Mouse (Mus musculus) embryonic facial prominence, embryonic 11.5 days (tissue): ENCODE data around the gene Arhgap44. TPM values are rescaled to one million over a fixed set of nuclear protein-coding genes. Genes with fewer than 3 reads are reported as not detected.

Experiments used
- ATAC-seq: fragments of 200-750 bp; cut with Nextera tagmentation; replicated peaks from 2 replicates; pipeline ENCODE4 v1.8.0; 2017; ENCODE audit warnings: low read depth; ENCODE audit not compliant: insufficient number of reproducible peaks, low FRiP score, low TSS enrichment
- DNase-seq: peaks from one replicate; pipeline ENCODE4 v3.0.0-alpha.2; 2015; ENCODE audit warnings: low spot score
- H3K27ac ChIP-seq: fragments of 300-500 bp; sonication (generic); replicated peaks from 2 replicates; pipeline ENCODE4 v1.5.1; 2014; ENCODE audit warnings: mild to moderate bottlenecking, low read depth, low read length, control low read depth
- H3K27me3 ChIP-seq: fragments of 300-500 bp; sonication (generic); 2 replicates; pipeline ENCODE4 v1.6.1; 2014; ENCODE audit warnings: mild to moderate bottlenecking, low read length, moderate library complexity, mixed read lengths; ENCODE audit not compliant: control insufficient read depth, insufficient read depth
- H3K36me3 ChIP-seq: fragments of 300-500 bp; sonication (generic); replicated peaks from 2 replicates; pipeline ENCODE4 v1.6.1; 2014; ENCODE audit warnings: low read depth, mild to moderate bottlenecking, low read length, moderate library complexity, mixed read lengths; ENCODE audit not compliant: control insufficient read depth, insufficient read depth
- H3K4me1 ChIP-seq: fragments of 300-500 bp; sonication (generic); 2 replicates; pipeline ENCODE4 v1.6.1; 2014; ENCODE audit warnings: low read length, mixed read lengths; ENCODE audit not compliant: control insufficient read depth, insufficient read depth
- H3K4me2 ChIP-seq: fragments of 300-500 bp; sonication (generic); 2 replicates; pipeline ENCODE4 v1.6.1; 2014; ENCODE audit warnings: low read depth, mild to moderate bottlenecking, control low read depth, low read length, moderate library complexity
- H3K4me3 ChIP-seq: fragments of 300-500 bp; sonication (generic); 2 replicates; pipeline ENCODE4 v1.5.1; 2014; ENCODE audit warnings: low read depth, low read length, control low read depth
- H3K9ac ChIP-seq: fragments of 300-500 bp; sonication (generic); replicated peaks from 2 replicates; pipeline ENCODE4 v1.6.1; 2014; ENCODE audit warnings: mild to moderate bottlenecking, control low read depth, low read length
- H3K9me3 ChIP-seq: fragments of 300-500 bp; sonication (generic); replicated peaks from 2 replicates; pipeline ENCODE4 v1.6.1; 2016; ENCODE audit warnings: mild to moderate bottlenecking, low read length, inconsistent platforms, mixed read lengths; ENCODE audit not compliant: control insufficient read depth
- WGBS: fragments of 180-500 bp; shearing (Covaris S2); extraction: QIAGEN DNeasy Blood & Tissue Kit; methylation state at CpG from one replicate; pipeline ENCODE4 v1.1.7; 2014; 5-methylcytosine and 5-hydroxymethylcytosine counted together
- polyA plus RNA-seq: library from polyadenylated mRNA; unstranded; fragments of >200 nt; fragmentation: Nextera tagmentation; extraction: Ambion mirVana; gene quantifications from 2 replicates; pipeline ENCODE4 v1.2.1, GENCODE M21; 2014

Arhgap44 gene
- polyA plus RNA-seq, 1 experiment from 2014 or later = 3.3 TPM

GRCm38 (mm10) chr11:65111651-65112050 lies 51.1 kb downstream of the Arhgap44 start:
- H3K36me3 ChIP-seq = no peaks in the 10 kb centered on the region
- ATAC-seq (no peak), DNase-seq (no peak)
- 61% methylated on average over 5 of the region's 5 CpGs for WGBS
- H3K4me3 ChIP-seq = no peak overlapping the region
- H3K4me1 ChIP-seq = no peaks in the 10 kb centered on the region
- no peaks in the 10 kb centered on the region for H3K9me3 ChIP-seq
- no peaks in the 10 kb centered on the region for H3K27me3 ChIP-seq
- H3K27ac ChIP-seq = no peak overlapping the region
- H3K4me2 ChIP-seq = no peak overlapping the region
- H3K9ac ChIP-seq = no peak overlapping the region

GRCm38 (mm10) chr11:65110058-65110457 lies 52.7 kb downstream of the Arhgap44 start:
- DNase-seq (no peak), ATAC-seq (no peak)
- H3K9me3 ChIP-seq = no peaks in the 10 kb centered on the region
- no peak overlapping the region for H3K4me2 ChIP-seq
- H3K36me3 ChIP-seq = no peaks in the 10 kb centered on the region
- no peak overlapping the region for H3K27ac ChIP-seq
- H3K9ac ChIP-seq = no peak overlapping the region
- no peaks in the 10 kb centered on the region for H3K4me1 ChIP-seq
- 67% methylated on average over 10 of the region's 10 CpGs for WGBS
- H3K27me3 ChIP-seq = no peaks in the 10 kb centered on the region
- no peak overlapping the region for H3K4me3 ChIP-seq

DNA sequence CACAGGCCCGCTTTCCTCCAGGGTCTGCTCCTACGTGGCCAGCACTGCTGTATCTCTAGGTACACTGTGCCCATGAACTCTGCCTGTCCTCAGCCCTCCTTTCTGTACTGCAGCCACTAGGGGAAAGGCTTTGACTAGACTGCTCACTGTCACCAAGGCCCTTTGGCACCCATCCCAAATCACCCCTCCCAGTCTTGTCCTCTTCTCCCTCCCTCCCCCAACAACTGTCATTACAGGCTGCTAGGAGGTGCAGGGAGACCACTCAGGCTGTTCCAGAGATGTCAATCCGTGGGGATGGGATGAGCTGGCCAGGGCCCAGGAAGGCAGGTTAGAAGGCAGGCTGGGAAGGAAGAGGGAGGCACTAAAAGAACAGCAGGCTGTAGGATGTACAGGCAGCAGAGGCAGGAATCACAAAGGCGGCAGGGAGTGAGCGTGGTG lies 55.0 kb downstream of the Arhgap44 start:
- DNase-seq (no peak), ATAC-seq (no peak)
- Histone ChIP-seq H3K4me1 (no peaks in the 10 kb centered on the region), H3K4me2 (no peak overlapping the region), H3K9ac (no peak overlapping the region), H3K4me3 (no peak overlapping the region), H3K27me3 (no peaks in the 10 kb centered on the region), H3K27ac (no peak overlapping the region), H3K9me3 (no peaks in the 10 kb centered on the region), H3K36me3 (no peaks in the 10 kb centered on the region)
- WGBS = 81% methylated on average over 5 of the region's 5 CpGs

- 65% methylated on average over 4 of the region's 4 CpGs for WGBS
- DNase-seq (no peak), ATAC-seq (no peak)
- Histone ChIP-seq H3K9ac (no peak overlapping the region), H3K27me3 (no peaks in the 10 kb centered on the region), H3K4me1 (no peaks in the 10 kb centered on the region), H3K27ac (no peak overlapping the region), H3K36me3 (no peaks in the 10 kb centered on the region), H3K4me2 (no peak overlapping the region), H3K4me3 (no peak overlapping the region), H3K9me3 (no peaks in the 10 kb centered on the region)
Observed at GRCm38 (mm10) chr11:65107151-65107550, 55.6 kb downstream of the Arhgap44 start.

GRCm38 (mm10) chr11:65104076-65104475 lies 58.7 kb downstream of the Arhgap44 start:
- H3K4me2 ChIP-seq = no peak overlapping the region
- DNase-seq (no peak), ATAC-seq (no peak)
- no peak overlapping the region for H3K9ac ChIP-seq
- H3K4me1 ChIP-seq = no peaks in the 10 kb centered on the region
- no peak overlapping the region for H3K4me3 ChIP-seq
- 88% methylated on average over 3 of the region's 3 CpGs for WGBS
- no peaks in the 10 kb centered on the region for H3K9me3 ChIP-seq
- H3K36me3 ChIP-seq = no peaks in the 10 kb centered on the region
- no peaks in the 10 kb centered on the region for H3K27me3 ChIP-seq
- no peak overlapping the region for H3K27ac ChIP-seq

GRCm38 (mm10) chr11:65101206-65101605 lies 61.6 kb downstream of the Arhgap44 start:
- Histone ChIP-seq H3K9ac (no peak overlapping the region), H3K27ac (no peak overlapping the region), H3K4me3 (no peak overlapping the region), H3K9me3 (no peaks in the 10 kb centered on the region), H3K36me3 (no peaks in the 10 kb centered on the region), H3K4me2 (no peak overlapping the region), H3K27me3 (no peaks in the 10 kb centered on the region), H3K4me1 (no peaks in the 10 kb centered on the region)
- ATAC-seq (no peak), DNase-seq (no peak)
- WGBS = 82% methylated on average over 11 of the region's 11 CpGs

- ATAC-seq (no peak), DNase-seq (no peak)
- H3K36me3 ChIP-seq = no peaks in the 10 kb centered on the region
- no peak overlapping the region for H3K27ac ChIP-seq
- H3K4me3 ChIP-seq = no peak overlapping the region
- H3K9ac ChIP-seq = no peak overlapping the region
- H3K27me3 ChIP-seq = no peaks in the 10 kb centered on the region
- no peak overlapping the region for H3K4me2 ChIP-seq
- no peaks in the 10 kb centered on the region for H3K9me3 ChIP-seq
- H3K4me1 ChIP-seq = no peaks in the 10 kb centered on the region
- 91% methylated on average over 8 of the region's 8 CpGs for WGBS
Observed at GRCm38 (mm10) chr11:65100031-65100430, 62.7 kb downstream of the Arhgap44 start.

DNA sequence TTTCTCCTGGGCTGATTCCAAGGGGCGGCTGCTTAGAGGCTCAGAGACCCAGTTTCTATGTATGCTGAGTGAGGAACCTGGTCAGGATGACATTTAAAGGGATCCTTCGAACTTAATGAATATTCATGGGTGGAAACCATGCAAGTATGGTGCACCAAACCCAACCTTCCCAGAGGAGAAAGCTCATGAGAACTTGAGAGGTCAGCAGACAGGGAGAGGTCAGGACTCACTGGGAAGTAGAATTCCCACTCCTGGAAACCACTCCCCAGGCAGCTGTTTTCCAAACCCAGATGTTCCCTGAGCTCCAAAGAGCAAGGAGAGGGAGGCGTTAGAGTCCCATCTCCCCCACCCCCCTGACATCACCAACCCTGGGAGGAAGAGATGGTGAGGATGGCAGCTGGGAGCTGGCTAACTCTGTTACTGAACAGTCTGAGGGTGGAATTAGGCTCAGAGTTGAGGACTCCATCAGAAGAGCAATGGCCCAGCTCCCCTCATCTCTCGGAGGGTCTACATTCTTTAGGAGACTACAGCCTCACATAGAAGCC lies 65.2 kb downstream of the Arhgap44 start:
- no peaks in the 10 kb centered on the region for H3K4me1 ChIP-seq
- H3K9me3 ChIP-seq = no peaks in the 10 kb centered on the region
- H3K36me3 ChIP-seq = no peaks in the 10 kb centered on the region
- H3K4me3 ChIP-seq = no peak overlapping the region
- no peak overlapping the region for H3K27ac ChIP-seq
- no peak overlapping the region for H3K4me2 ChIP-seq
- H3K9ac ChIP-seq = no peak overlapping the region
- DNase-seq = no peak
- no peak for ATAC-seq
- no peaks in the 10 kb centered on the region for H3K27me3 ChIP-seq
- 76% methylated on average over 4 of the region's 4 CpGs for WGBS
